Mouse (Mus musculus) embryo, embryonic 9.5 days (tissue): Measurements from ENCODE around the gene Ece1.
"Not testable (repeated sequence)": the region's sequence is repeated elsewhere in the genome, so short reads cannot be mapped to it uniquely, and the experiment has no call there.

Experiments
- DNase-seq: peaks from one replicate; pipeline ENCODE4 v3.0.0-alpha.2; 2017; ENCODE audit errors: extremely low spot score

Gene Ece1

DNA sequence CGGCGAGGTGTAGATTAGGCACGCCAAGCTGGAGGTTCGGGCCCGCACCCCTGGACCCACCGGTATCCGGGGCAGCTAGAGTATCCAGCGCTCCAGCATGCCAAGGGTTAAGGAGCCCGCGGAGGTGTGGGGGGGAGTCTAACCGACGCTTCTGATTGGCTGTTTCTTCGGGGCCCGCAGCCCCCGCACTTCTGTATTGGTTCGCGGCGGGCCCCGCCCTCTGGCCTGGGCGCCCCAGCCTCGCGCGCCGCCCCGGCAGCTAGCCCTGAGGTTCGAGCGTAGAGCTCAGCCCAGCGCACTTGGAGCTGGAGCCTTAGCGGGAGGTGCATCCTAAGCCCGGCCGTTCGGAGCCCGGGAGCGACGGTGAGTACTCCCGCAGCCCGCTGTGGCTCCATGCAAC is at the start of gene Ece1:
TSS of gene Ece1 (plus strand) at position 219 of the 400 bp plus-strand sequence.
- DNase-seq = peak; percentile 93

DNA sequence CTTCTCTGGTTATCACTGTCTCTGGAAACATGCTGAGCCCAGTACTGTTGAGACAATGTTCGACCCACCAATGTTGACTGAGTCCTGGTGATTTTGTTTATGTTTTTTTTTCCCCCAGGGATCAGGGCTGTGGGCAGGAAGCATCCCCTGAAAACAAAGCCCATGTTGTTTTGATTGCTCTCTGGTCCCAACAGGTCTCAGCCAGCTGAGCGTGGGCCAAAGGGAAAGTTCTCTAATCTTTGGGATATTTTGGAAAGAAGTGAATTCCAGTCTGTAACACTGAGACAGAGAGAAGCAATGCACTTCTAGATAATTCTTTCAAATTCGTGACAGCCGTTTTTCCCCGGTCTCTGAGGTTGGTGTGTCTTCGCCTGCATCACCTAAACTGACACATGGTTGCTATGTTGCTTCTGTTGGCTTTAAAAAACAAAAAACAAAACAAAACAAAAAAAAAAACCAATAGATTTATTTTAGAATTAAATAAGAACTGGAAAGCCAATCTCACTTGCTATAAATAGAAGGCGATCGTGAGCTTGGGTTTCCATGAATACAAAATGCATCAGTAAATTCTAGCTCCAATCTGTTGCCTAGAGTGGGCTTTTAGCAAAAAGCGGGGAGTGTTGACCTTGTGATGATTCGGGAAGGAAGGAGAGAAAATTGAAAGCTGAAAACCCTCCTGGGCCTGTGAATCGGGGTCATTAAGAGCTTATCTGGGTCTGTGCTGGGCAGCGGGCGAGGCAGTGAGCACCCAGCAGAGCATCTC is 48.9 kb upstream of the Ece1 start:
- DNase-seq = no peak

DNA sequence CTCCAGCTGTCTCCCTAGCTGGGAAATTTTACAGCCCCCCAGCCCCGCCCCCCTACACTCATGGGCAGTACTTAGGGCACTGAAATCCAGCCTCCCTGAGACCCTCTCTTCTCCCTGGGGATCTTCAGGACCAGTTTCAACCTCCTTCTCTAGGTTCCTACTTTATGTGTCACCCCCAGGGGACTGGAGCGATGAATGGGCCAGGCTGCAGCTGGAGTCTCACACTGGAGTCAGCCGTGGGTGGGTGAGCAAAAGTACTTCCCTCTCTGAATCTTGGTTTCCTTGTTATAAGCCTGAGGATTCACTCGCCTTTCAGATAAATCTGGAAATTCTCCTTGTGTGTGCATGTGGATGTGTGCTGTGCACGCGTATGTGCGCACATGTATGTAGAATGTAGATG is 47.9 kb upstream of the Ece1 start:
- DNase-seq = no peak

DNA sequence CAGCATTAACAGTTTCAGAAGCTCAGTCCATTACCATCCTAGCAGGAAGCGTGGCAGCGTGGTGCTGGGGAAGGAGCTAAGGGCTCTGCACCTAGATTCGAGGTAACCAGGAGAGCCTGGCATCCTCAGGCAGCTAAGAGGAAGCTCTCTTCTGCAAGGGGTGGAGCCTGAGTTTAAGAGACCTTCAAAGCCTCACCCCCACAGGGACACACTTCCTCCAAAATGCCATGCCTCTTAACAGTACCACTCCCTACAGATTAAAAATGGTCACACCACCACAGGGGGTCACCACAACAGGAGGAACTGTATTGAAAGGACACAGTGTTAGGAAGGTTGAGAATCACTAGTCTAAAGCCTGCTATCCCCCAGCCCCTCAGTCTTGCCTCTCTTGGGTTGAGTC is 46.6 kb upstream of the Ece1 start:
- no peak for DNase-seq

DNA sequence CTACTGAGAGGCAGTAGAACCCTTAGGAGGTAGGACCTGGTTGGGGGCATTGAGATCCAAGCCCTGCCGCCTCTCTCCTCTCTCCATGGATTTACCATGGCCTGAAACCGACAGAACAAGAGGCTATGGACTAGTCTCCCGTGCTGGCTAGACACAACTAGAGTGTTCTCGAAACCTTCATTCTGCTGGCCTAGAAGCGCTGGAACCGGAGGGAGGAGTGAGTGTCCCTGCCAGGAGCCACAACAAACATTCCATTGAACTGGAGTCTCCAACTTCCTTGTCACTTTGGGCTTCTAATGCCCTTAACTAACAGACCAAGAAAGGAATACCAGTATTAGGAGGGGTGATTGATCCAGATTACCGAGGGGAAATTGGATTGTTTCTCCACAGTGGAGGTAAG is 45.8 kb upstream of the Ece1 start:
- no peak for DNase-seq

DNA sequence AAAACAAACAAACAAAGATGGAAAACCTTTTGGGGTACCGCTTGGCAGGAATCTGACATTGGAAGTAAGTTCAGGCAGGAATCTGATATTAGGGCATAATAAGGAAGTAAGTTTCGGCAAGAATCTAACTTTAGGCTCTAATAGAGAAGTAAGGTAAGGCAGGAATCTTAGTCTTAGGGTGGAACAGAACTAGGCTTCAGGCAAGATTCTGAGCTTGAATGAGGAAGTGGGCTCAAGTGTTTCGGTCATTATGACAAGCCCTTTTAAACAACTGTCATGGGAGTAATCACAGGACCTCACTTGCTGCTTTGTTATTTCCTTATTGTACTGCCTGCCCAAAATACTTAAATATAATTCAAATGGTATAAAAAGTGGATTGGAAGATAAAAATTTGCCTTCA is 43.7 kb upstream of the Ece1 start:
- no peak for DNase-seq

DNA sequence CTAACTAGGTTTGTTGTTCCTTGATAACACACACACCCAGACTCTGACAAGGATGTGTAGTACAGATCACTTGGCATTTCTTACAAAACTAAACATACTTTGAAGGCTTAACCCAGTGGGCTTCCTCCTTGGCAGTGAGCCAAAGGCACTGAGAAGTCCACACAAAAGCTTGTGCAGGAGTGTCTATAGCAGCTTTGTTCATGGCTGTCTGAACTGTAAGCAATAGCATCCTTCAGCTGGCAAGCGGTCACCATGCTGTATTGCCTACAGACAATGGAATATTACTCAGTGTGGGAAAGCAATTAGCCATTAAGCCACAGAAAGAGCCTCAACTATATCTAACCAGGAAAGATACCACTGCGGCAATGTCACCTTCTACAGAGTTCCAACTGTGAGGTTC is 42.5 kb upstream of the Ece1 start:
- no peak for DNase-seq

DNA sequence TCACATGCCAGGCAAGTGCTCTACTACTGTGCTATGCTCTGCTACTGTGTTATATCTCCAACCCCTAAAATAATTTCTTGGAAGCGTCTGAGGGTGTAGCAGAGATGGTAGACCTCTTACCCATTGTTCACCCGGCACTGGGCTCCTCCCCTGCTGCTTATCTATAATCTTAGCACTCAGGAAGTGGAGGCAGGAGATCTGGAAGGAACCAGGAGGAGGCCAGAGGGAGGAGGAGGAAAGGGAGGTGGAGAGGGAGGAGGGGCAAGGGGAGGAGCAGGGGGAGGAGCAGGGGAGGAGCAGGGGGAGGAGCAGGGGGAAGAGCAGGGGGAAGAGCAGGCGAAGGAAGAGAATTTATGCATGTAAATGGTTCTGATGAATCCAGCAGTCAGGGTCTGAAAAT is 41.3 kb upstream of the Ece1 start:
- no peak for DNase-seq

DNA sequence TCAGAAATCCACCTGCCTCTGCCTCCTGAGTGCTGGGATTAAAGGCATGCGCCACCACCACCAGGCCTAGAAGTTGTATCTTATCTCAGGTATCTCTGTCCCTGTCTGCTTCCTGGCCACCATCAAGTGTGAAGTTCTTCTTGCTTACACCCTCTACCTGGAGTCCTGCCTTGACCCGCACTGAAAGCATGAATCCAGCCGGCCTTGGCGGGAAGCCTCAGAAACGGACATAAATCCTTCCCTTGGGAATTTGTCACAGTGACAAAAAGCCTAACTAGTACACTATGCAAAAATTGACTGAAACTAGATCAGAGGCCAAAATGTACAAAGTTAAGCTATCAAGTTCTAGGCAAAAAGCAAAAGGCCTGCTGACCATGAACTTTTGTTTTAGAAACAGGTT is 39.5 kb upstream of the Ece1 start:
- no peak for DNase-seq

DNA sequence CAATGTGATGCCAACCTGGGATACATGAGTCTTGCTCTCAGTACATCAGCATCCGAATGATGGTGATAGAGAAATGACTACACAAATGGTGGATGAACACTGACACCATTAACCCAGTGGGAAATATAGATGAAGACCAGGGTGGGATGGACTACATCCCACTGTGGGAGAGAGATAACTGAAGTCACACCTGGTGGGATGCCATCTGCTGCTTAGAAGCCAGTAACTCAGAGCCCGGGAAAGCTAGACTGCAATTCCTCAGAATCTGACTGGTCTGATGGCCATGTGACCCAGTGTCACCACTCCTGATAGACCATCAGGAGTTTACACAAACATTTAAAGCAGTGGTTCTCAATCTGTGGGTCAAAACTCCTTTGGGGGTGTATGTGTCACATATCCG is 38.5 kb upstream of the Ece1 start:
- no peak for DNase-seq

DNA sequence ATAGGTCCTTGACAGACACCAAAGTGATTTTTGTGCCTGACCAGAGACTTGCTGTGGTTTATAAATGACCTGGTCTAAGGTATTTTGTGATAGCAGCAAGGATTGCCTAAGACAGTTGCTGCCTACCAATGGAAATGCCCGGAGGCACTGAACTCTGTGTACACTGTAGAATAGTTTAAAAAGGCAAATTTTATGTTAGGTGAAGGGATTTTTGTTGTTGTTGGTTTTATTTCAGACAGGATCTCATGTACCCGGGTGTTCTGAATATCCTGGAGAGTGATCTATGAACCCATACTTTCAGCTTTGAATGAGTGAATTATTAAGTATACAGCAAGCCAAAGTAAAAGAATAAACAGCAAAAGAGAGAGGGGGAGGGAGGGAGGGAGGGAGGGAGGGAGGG is 37.2 kb upstream of the Ece1 start:
- DNase-seq = no peak

DNA sequence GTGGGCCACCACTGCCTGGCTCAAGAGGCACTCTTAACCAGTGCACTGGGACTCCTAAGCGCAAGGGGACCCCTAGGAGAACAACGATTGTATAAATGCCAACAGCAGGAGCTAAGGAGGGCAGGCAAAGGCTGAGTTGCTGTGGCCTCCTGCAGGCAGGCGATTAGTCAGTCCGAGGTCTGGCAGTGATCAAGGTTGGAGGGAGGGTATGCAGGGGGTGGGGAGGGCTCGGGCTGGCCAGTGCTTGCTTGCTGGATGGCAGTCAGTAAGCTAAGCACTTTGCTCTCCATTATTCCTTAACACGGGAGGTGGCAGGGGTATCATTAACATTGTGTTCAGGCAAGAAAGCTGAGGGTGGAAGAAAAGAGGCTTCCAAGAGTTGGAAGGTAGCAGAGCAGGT is 31.7 kb upstream of the Ece1 start:
- no peak for DNase-seq

DNA sequence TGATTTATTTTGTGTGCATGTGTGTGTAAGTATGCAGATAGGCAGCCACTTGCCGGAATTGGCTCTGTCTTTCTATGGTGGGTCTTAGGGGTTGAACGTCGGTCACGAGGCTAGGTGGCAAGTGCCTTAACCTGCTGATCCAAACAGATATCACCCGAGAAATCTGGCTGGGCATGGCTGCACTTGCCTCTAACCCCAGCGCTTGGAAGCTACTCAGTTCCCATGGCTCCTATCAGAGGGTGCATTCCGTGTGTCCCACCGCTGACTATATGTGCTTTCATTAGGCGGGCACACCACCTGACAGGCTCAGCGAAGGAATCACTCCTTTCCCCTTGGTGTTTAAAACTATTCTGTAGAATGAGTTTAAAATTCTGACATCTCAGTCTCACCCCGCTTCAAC is 30.4 kb upstream of the Ece1 start:
- DNase-seq = no peak

DNA sequence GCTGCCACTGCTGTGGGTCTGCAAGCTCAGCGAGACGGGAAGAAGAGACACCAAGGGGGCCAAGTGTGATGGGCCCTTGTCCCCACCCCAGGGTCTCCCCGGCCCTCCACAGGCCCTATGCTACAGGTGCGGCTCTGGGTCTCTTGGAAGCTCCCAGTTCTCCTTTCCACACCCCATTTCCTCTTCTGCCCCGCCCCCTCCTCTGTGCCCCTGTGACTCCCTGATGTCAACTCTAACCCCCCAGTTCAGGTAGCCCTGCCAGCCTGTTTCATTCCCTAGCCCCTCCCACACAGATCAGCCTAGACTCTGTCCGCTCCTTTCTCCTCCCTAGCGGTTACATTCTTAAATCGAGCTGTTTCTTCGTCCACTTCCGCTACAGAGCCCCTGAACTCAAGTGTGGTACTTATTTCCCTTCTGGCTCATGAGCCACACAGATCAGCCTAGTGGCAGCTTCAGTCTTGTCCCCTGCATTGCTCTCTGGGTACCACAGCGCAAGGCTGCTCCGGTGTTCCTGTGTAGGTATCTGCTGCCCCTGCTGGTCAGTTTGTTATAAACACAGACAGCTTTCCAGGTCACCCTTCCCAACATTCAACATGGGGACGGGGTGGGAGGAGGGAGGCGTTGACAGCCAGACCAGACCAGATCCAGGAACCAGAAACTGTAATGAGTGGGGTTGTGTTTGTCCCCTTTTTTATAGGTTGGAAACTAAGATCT is 26.3 kb upstream of the Ece1 start:
- DNase-seq = peak; percentile 84

DNA sequence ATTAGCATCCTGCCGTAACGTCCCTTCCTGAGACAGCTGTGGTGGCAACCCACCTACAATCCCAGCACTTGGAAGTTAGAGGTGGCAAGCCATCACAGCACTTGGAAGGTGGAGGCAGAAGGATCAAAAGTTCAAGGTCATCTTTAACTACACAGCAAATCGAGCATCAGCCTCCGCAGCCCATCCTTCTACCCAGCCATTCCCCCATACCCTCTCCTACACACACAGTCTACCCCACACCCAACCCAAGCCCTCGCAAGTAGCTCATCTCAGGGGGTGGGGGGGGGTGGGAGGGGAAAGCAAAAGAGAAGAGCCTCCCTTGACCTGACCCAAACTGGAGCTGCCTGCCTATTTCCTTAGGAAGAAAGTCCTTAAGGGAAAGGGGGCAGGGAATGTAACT is 25.3 kb upstream of the Ece1 start:
- DNase-seq = no peak

DNA sequence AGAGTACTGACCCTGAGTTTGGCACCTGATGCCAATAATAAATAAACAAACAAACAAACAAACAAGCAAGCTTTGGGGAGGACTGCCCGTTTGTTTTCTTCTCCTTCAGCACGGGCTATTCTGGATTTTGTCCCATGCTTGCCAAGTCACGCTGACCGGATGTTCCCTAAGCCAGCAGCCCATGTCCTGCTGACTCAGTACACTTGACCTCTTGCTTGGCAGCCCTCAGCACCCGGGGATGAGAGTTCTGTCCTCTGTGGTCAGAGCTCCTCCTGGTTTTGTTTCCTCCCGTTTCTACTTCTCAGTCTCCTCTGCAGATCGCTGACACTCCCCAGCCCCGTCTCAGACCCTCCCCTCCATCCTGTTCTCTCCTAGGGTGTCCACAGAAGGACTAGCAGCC is 24.2 kb upstream of the Ece1 start:
- no peak for DNase-seq

DNA sequence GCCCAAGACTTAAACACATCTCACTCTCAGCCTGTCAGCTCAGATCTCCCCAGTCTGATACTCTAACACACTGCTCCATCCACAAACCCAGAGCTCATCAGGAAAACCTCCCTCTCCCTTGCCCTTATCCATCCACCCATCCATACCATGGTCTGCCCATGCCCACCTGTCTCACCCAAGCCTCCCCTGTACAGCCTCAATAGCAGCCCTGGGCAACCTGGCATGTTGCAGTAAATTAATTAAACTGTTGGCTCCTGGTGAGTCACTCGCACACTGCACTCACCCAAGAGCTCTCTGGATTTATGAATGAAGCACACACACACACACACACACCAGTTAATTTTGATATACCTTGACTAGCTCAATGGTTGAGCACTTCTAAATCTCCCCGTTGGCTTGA is 23.2 kb upstream of the Ece1 start:
- no peak for DNase-seq

DNA sequence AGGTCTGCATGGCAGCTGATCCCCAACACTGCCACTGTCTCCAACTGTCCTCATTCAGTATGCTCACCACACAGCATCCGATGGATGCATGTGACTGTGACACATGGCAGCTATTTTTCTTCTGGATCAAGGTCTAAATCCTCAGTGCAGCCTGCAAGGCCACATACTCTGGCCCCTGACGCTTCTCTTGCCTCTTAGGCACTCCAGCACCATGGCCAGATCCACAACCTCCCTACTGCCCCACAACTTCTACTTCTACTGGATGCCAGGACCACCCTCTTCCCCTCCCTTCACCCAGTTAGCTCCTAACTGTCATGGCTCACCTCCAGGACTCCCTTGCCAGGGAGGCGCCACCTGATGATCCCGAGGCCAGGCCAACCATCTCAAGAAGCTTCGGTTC is 22.6 kb upstream of the Ece1 start:
- DNase-seq = no peak

DNA sequence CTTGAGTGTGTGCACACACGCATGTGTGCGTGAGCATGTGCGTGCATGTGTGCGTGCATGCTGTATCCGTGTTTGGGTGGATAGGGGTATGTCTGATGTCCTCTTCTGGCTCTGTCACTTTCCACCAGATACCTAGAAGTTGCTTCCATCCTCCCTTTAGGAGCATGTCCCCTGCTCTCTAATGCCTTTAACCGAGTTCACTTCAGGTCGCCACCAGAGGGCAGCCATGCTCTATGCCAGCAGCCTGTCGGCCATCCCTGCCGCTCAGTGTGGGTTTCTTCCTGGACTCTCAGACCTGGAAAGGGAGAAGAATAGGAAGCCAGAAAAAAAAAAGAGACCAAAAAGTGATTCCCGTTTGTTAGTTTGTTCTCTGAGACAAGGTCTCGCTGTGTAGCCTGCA is 17.4 kb upstream of the Ece1 start:
- peak; percentile 77 for DNase-seq

DNA sequence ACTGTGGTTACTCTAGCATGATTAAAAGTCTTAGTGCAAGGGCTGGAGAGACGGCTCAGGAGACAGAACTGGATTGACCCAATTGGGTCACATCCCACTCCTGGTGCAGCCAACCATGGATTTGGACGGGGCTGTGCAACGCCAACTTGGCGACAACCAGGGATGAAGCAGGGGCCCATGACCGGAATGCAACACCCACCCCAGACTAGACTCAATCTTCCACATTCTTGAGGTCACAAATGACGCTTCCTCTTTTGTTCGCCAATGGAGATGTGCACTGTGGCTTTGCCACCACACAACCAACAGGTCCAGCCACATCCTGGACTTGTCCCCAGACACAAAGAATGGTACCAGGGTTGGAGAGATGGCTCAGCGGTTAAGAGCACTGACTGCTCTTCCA is 14.4 kb upstream of the Ece1 start:
- DNase-seq = not testable (repeated sequence)

DNA sequence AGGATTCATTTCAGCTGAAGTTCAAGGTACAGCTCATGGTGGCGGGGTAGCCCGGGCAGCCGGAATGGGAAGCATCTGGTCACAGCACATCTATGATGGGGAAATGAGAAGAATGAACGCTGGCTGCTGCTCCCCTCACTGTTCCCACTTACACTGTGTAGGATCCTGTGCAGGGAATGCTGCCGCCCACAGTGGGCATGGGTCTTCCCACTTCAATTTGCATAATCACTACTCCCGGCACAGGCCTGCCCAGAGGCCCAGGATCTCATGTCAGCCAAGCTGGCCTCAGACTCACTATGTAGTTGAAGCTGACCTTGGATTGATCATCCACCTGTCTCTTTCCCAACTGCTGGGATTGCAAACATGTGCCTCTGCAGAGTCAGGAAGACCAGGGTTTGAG is 11.9 kb upstream of the Ece1 start:
- no peak for DNase-seq

DNA sequence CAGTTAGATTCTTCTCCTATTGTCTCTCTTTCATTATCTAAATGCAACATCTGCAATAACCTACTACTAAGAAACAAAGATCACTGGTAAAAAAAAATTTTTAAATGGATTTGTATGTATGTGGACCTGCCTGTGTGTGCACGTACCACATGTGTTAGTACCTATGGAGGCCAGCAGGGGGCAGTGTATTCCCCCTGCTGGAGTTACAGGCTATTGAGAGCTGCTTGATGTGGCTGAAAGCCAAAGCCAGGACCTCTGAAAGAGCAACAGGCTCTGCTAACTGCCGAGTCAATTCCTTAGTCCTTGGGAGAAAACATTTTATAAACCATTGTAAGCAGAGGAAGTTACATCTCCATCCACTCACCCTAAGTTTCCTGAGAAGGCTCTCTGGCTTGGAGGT is 10.6 kb upstream of the Ece1 start:
- DNase-seq = no peak

DNA sequence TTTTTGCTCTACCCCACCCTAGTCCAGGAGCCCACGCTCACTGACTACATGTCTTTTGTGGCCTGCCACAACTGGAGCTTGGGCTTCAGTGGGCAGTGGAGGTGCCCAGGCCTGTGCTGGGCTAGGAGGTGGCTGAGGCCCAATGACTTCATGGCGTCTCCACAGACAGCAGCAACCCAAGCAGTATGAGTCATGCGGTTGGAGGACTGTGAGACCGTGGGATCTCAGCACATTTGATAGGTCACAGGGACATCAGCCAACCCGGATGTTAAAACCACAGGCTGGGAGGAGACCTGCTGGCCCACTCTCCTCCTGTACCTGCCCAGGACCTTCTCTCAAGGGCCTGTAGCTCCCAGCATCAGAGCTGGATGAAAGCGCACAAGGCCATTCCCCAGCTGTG is 8.2 kb upstream of the Ece1 start:
- DNase-seq = no peak
